Mouse (Mus musculus): ENCODE measurements around the gene Troap. TPM values are rescaled to one million over a fixed set of nuclear protein-coding genes. Genes with fewer than 3 reads are reported as not detected.
A peak's percentile ranks its signal among the peaks of the same experiment; 100 is the strongest.

The Troap gene
- polyA plus RNA-seq, 1 experiment from 2014 or later: 2.4 TPM

DNA sequence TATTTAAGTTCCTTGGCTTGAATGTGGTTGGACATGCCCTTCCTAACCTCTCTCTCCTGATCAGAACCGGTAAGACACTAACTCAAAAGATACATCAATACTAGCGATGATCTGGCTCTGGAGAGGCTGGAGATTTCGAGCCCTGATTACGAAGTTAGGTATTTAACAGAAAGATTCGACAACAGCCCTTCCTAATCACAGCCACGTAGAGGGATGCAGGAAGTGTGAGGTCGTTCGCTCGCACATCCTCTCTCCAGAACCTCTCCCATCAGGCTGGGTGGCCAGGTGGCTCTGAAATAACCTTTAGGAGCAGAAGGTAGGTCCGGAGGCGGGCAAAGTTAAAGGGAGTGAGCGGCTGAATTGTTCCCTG lies 51.3 kb downstream of the Troap start, which contains the start of gene Spats2:
Gene Spats2, plus strand, starts transcription at position 206 of the 370 bp plus-strand sequence.
- peak within 1 kb of the TSS; percentile 70 for H3K4me3 ChIP-seq (ENCODE audit: low read depth, low read length)
- no peaks in the 10 kb centered on the region for H3K36me3 ChIP-seq (ENCODE audit: control insufficient read depth, insufficient read depth, low read length)
- no peak for ATAC-seq (ENCODE audit: low read depth)
- no peaks in the 10 kb centered on the region for H3K9me3 ChIP-seq (ENCODE audit: control insufficient read depth, low read length)
- H3K27me3 ChIP-seq (ENCODE audit: control insufficient read depth, insufficient read depth, low read length): no peaks in the 10 kb centered on the region; the same call in 1 of the 2 replicates
- H3K9ac ChIP-seq (replicated peaks; ENCODE audit: low read depth, low read length): peak within 1 kb of the TSS; percentile 77
- H3K27ac ChIP-seq (ENCODE audit: low read depth, low read length): peak within 1 kb of the TSS; percentile 90
- peak within 1 kb of the TSS; percentile 62 for H3K4me2 ChIP-seq (ENCODE audit: low read depth, low read length)
- H3K4me1 ChIP-seq (ENCODE audit: control insufficient read depth, insufficient read depth, low read length): peaks cover 6% of the 10 kb centered on the region; the same call in 1 of the 2 replicates
- WGBS: 2% methylated on average over 12 of the region's 12 CpGs

DNA sequence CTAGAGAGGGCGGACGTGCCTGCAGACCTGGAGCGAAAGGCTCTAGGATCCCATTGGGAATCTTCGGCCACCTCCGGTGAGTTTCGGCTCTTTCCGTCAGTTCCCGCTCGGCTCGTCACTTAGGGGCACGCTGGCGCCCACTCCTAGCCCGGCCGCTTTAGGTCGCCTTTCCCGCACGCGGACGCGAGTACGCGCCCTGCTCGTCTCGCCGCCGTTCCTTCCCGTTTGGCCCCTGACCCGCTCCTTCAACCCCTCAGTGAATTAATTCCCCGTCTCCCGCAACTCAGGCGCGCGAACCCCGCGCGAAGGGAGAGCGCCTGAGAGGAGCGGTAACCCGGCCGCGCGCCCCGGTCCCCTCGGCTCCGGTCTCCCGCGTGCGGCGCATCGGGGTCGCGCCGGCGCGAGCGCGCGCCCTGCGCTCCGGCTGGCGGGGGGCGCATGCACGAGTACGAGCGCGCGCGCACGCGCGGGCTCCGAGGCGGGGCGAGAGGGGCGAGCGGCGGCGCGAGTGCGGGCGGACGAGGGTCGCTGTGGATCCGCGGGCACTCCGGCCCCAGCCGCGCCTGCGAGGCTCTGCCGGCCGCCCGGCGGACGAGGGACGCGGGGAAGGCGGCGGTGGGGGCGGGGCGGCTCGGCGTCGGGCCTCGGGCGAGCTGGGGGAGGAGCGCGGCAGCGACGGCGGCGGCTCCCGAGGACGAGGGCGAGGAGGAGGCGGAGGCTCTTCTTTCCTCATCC lies 51.9 kb downstream of the Troap start:
- 0% methylated on average over 79 of the region's 115 CpGs for WGBS

DNA sequence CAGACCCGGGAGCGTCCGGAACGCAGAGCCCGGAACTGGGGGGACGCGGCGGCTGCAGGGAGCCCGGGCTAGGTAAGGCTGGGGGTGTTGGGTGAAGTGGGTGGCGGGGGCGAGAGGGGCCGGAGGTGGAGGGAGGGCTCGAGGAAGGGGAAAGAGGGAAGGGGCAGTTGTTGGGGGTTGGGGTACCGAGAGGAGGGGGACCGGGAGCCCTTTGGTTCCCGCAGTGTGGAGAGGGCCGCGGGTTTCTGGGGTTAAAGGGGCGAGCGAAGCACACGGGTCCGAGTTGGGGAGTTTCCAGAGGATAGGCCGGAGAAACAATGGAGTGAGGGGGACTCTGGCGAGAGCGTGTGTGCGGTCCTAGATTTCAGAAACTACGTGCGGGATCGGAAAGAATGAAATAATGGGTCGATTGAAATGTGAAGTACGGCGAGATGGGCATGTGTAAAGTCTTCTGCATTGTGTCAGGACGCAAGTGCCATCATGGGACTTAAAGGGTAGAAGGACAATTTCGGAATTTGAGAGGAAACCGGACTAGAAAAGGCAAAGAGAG lies 52.5 kb downstream of the Troap start:
- peak; percentile 21; the same call in 1 of the 2 replicates for ATAC-seq (ENCODE audit: low read depth)
- H3K27ac ChIP-seq (ENCODE audit: low read depth, low read length): peak overlapping the region; percentile 90

More for the DNA sequence above, 51.9 kb downstream of the Troap start:
- peak; percentile 90 for ATAC-seq (ENCODE audit: low read depth)
- Histone ChIP-seq H3K27me3 (ENCODE audit: control insufficient read depth, insufficient read depth, low read length) (no peaks in the 10 kb centered on the region; the same call in 1 of the 2 replicates), H3K9ac (replicated peaks; ENCODE audit: low read depth, low read length) (peak overlapping the region; percentile 77), H3K4me3 (ENCODE audit: low read depth, low read length) (peak overlapping the region; percentile 70), H3K4me1 (ENCODE audit: control insufficient read depth, insufficient read depth, low read length) (peaks cover 6% of the 10 kb centered on the region; the same call in 1 of the 2 replicates), H3K9me3 (ENCODE audit: control insufficient read depth, low read length) (no peaks in the 10 kb centered on the region), H3K4me2 (ENCODE audit: low read depth, low read length) (peak overlapping the region; percentile 62), H3K36me3 (ENCODE audit: control insufficient read depth, insufficient read depth, low read length) (no peaks in the 10 kb centered on the region), H3K27ac (ENCODE audit: low read depth, low read length) (peak overlapping the region; percentile 90)

DNA sequence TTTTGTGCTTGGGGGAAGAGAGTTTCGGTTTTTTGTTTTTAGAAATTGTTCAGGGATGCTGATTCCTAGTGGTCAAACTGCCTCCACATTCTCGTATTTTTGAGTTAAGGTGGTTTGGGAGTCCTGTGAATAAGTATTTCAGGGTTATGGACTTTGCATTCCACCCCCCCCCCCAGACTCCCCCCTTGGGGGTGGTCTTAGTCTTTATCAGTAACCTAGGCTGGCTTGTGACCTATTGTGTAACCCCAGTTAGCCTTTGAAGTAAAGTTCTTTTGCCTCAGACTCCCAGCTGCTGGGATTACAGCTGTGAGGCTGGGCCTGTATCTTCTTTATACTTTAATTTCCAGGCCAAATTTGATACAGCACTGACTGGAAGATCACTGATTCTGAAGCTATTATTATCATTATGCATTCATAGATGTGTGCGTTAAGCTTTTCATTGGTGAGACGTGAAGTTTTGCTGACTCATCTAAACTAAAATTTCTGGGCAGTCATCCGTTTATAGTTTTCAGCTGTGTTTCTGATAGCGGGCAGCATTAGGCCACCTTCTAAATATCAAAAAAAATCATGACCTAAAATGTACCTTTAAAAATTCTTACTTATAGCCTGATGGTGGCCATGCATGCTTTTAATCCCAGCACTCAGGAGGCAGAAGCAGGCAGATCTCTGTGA lies 53.6 kb downstream of the Troap start:
- peak overlapping the region; percentile 62 for H3K4me2 ChIP-seq (ENCODE audit: low read depth, low read length)
- H3K27ac ChIP-seq (ENCODE audit: low read depth, low read length): no peak overlapping the region
- no peaks in the 10 kb centered on the region for H3K36me3 ChIP-seq (ENCODE audit: control insufficient read depth, insufficient read depth, low read length)
- peak overlapping the region; percentile 70 for H3K4me3 ChIP-seq (ENCODE audit: low read depth, low read length)
- peaks cover 6% of the 10 kb centered on the region; the same call in 1 of the 2 replicates for H3K4me1 ChIP-seq (ENCODE audit: control insufficient read depth, insufficient read depth, low read length)
- peak overlapping the region; percentile 77; the same call in 1 of the 2 replicates for H3K9ac ChIP-seq (replicated peaks; ENCODE audit: low read depth, low read length)
- no peaks in the 10 kb centered on the region for H3K9me3 ChIP-seq (ENCODE audit: control insufficient read depth, low read length)
- 65% methylated on average over 6 of the region's 6 CpGs for WGBS
- no peak for ATAC-seq (ENCODE audit: low read depth)
- H3K27me3 ChIP-seq (ENCODE audit: control insufficient read depth, insufficient read depth, low read length): no peaks in the 10 kb centered on the region; the same call in 1 of the 2 replicates

More for the DNA sequence above, 52.5 kb downstream of the Troap start:
- WGBS: under 1% methylated on average over 34 of the region's 35 CpGs
- no peaks in the 10 kb centered on the region for H3K9me3 ChIP-seq (ENCODE audit: control insufficient read depth, low read length)
- no peaks in the 10 kb centered on the region for H3K36me3 ChIP-seq (ENCODE audit: control insufficient read depth, insufficient read depth, low read length)
- peak overlapping the region; percentile 77 for H3K9ac ChIP-seq (replicated peaks; ENCODE audit: low read depth, low read length)
- H3K4me2 ChIP-seq (ENCODE audit: low read depth, low read length): peak overlapping the region; percentile 62
- peaks cover 6% of the 10 kb centered on the region; the same call in 1 of the 2 replicates for H3K4me1 ChIP-seq (ENCODE audit: control insufficient read depth, insufficient read depth, low read length)
- peak overlapping the region; percentile 70 for H3K4me3 ChIP-seq (ENCODE audit: low read depth, low read length)
- H3K27me3 ChIP-seq (ENCODE audit: control insufficient read depth, insufficient read depth, low read length): no peaks in the 10 kb centered on the region; the same call in 1 of the 2 replicates

GRCm38 (mm10) chr15:99129441-99129840 lies 55.1 kb downstream of the Troap start:
- no peak overlapping the region for H3K27ac ChIP-seq (ENCODE audit: low read depth, low read length)
- no peak overlapping the region for H3K9ac ChIP-seq (replicated peaks; ENCODE audit: low read depth, low read length)
- WGBS: 64% methylated on average over 11 of the region's 11 CpGs
- no peak overlapping the region for H3K4me3 ChIP-seq (ENCODE audit: low read depth, low read length)
- H3K27me3 ChIP-seq (ENCODE audit: control insufficient read depth, insufficient read depth, low read length): no peaks in the 10 kb centered on the region; the same call in 1 of the 2 replicates
- ATAC-seq (ENCODE audit: low read depth): no peak
- H3K4me2 ChIP-seq (ENCODE audit: low read depth, low read length): no peak overlapping the region
- H3K9me3 ChIP-seq (ENCODE audit: control insufficient read depth, low read length): no peaks in the 10 kb centered on the region
- H3K36me3 ChIP-seq (ENCODE audit: control insufficient read depth, insufficient read depth, low read length): no peaks in the 10 kb centered on the region
- peaks cover 6% of the 10 kb centered on the region; the same call in 1 of the 2 replicates for H3K4me1 ChIP-seq (ENCODE audit: control insufficient read depth, insufficient read depth, low read length)

DNA sequence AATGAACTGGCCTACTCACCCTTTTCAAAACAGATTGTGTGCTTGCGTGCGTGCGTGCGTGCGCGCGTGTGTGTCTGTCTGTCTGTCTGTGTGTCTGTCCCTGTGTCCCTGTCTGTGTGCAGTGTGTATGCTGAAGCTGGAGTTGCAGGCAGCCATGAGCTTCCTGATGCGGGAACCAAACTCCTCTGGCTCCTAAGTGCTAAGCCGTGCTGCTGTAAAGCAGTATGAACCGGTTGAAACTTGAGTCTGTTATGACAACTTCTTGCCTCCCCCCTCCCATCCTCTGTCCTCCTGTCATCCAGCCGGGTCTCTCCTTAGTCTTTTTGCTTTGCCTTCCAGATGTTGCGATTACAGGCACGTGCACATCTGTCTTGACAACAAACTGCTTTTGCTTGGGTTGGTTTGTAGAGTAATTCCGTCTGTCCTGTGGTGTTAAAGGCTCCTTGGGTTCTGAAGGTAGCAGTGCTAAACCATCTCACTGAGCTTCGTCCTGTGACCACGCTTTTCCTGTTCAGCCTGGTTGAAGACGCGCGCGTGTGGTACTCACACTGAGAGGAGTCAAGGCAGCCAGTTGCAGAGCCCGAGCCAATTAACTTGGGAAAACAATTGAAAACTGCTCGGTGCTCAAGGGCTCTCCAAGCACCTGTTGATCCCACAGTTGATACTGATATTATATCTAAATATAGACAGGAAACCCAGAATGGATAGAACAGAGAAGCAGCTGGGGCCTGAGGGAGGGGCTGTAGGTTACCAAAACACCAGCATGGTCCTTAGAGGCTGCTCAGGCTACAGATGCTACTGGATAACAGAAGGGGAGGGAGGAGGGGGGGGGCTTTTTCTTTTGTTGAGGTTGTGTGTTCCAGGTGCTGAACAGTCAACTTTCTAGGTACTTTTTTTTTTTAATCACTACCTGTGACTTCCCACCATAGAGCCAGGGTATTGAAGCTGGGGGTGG lies 55.9 kb downstream of the Troap start:
- Histone ChIP-seq H3K36me3 (ENCODE audit: control insufficient read depth, insufficient read depth, low read length) (no peaks in the 10 kb centered on the region), H3K9ac (replicated peaks; ENCODE audit: low read depth, low read length) (no peak overlapping the region), H3K27me3 (ENCODE audit: control insufficient read depth, insufficient read depth, low read length) (no peaks in the 10 kb centered on the region; the same call in 1 of the 2 replicates), H3K27ac (ENCODE audit: low read depth, low read length) (no peak overlapping the region), H3K9me3 (ENCODE audit: control insufficient read depth, low read length) (no peaks in the 10 kb centered on the region), H3K4me1 (ENCODE audit: control insufficient read depth, insufficient read depth, low read length) (peaks cover 6% of the 10 kb centered on the region; the same call in 1 of the 2 replicates), H3K4me3 (ENCODE audit: low read depth, low read length) (no peak overlapping the region), H3K4me2 (ENCODE audit: low read depth, low read length) (no peak overlapping the region)
- WGBS: 74% methylated on average over 22 of the region's 22 CpGs
- ATAC-seq (ENCODE audit: low read depth): no peak

Small RNA genes lying within 50 kb of the gene (microRNA-seq; reads per million reads assigned to microRNA genes)
- gene Mir6960: not detected

Other genes starting within 250 kb of the Troap start
- gene Prkag1, start 243.1 kb upstream of the Troap start, polyA plus RNA-seq (2014; fragmentation: Nextera tagmentation; extraction: Ambion mirVana): 57.7 and 61.6 TPM in 2 replicates
- 14.4 and 16.8 TPM in 2 replicates for gene Kmt2d, start 203.4 kb upstream of the Troap start, polyA plus RNA-seq (2014; fragmentation: Nextera tagmentation; extraction: Ambion mirVana)
- 19.9 and 21.3 TPM in 2 replicates for gene Rhebl1, start 180.0 kb upstream of the Troap start, polyA plus RNA-seq (2014; fragmentation: Nextera tagmentation; extraction: Ambion mirVana)
- gene Dhh, start 176.0 kb upstream of the Troap start, polyA plus RNA-seq (2014; fragmentation: Nextera tagmentation; extraction: Ambion mirVana): 0.32 and 2.0 TPM in 2 replicates
- 7.3 and 10.5 TPM in 2 replicates for gene Lmbr1l, start 156.3 kb upstream of the Troap start, polyA plus RNA-seq (2014; fragmentation: Nextera tagmentation; extraction: Ambion mirVana)
- 1,186 and 1,301 TPM in 2 replicates for gene Tuba1b, start 140.0 kb upstream of the Troap start, polyA plus RNA-seq (2014; fragmentation: Nextera tagmentation; extraction: Ambion mirVana)
- not detected in 2 replicates for gene Gm49450, start 121.0 kb upstream of the Troap start, polyA plus RNA-seq (2014; fragmentation: Nextera tagmentation; extraction: Ambion mirVana)
- gene Tuba1a, start 120.9 kb upstream of the Troap start, polyA plus RNA-seq (2014; fragmentation: Nextera tagmentation; extraction: Ambion mirVana): 13,706 and 14,496 TPM in 2 replicates
- 7.3 and 11.5 TPM in 2 replicates for gene Tuba1c, start 44.7 kb upstream of the Troap start, polyA plus RNA-seq (2014; fragmentation: Nextera tagmentation; extraction: Ambion mirVana)
- gene Prph, start 19.4 kb upstream of the Troap start, polyA plus RNA-seq (2014; fragmentation: Nextera tagmentation; extraction: Ambion mirVana): 68.8 and 298 TPM in 2 replicates
- 3.2 and 3.6 TPM in 2 replicates for gene C1ql4, start 13.2 kb downstream of the Troap start, polyA plus RNA-seq (2014; fragmentation: Nextera tagmentation; extraction: Ambion mirVana)
- gene Dnajc22, start 18.6 kb downstream of the Troap start, polyA plus RNA-seq (2014; fragmentation: Nextera tagmentation; extraction: Ambion mirVana): 0.21 and 0.45 TPM in 2 replicates
- gene Spats2, start 51.3 kb downstream of the Troap start, polyA plus RNA-seq (2014; fragmentation: Nextera tagmentation; extraction: Ambion mirVana): 32.6 and 41.6 TPM in 2 replicates
- 0.63 and 0.66 TPM in 2 replicates for gene Kcnh3, start 150.3 kb downstream of the Troap start, polyA plus RNA-seq (2014; fragmentation: Nextera tagmentation; extraction: Ambion mirVana)
- gene Mcrs1, start 177.4 kb downstream of the Troap start, polyA plus RNA-seq (2014; fragmentation: Nextera tagmentation; extraction: Ambion mirVana): 202 and 213 TPM in 2 replicates
- gene Prpf40b, start 220.5 kb downstream of the Troap start, polyA plus RNA-seq (2014; fragmentation: Nextera tagmentation; extraction: Ambion mirVana): 96.9 and 113 TPM in 2 replicates
- 0.53 and 0.66 TPM in 2 replicates for gene Fam186b, start 221.3 kb downstream of the Troap start, polyA plus RNA-seq (2014; fragmentation: Nextera tagmentation; extraction: Ambion mirVana)